Mouse (Mus musculus) lung, postnatal 25 days (tissue): ENCODE results near the gene Ccdc30.

Experiments used
- DNase-seq: peaks from one replicate; pipeline ENCODE4 v3.0.0; 2022; ENCODE audit warnings: low spot score

Ccdc30 gene

DNA sequence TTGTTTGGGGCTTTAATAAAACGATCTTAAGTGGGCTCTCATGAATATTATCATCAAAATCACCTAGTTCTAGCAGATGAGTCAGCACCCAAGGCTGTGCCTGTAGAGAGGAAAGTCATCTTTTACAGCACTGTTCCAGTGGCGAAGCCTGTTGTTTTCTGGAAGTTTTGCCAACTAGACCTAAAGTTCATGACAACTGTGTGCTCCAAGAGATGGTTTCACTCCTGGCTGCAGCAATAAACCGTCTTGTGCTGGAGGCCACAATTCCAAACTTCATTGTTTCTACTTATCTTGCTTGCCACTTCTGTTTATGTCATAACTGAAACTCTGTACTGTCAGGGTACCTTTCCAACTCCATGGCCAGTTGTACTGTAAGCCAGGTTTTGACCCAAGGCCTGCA, 1.9 kb upstream of the Ccdc30 start:
- DNase-seq = no peak

DNA sequence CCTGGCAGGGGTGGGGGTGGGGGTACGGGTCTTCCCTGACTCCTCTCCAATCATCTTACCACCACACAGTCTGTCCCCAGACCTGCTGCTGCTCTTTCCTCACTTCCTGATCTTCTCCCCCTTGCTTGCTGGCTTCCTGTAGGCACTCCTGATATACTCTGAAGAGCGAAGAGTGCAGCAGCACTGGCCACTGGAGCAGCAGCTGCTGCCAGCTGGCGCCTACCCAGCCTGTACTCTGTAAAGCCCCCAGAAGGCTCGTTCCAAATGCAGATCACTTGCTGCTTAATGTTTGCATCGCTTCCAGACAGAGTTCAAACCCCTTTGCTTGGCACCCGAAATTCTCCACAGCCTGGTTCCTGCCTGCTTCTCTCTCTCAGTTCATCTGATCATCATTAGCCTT, 2.5 kb downstream of the Ccdc30 start:
- DNase-seq = no peak

DNA sequence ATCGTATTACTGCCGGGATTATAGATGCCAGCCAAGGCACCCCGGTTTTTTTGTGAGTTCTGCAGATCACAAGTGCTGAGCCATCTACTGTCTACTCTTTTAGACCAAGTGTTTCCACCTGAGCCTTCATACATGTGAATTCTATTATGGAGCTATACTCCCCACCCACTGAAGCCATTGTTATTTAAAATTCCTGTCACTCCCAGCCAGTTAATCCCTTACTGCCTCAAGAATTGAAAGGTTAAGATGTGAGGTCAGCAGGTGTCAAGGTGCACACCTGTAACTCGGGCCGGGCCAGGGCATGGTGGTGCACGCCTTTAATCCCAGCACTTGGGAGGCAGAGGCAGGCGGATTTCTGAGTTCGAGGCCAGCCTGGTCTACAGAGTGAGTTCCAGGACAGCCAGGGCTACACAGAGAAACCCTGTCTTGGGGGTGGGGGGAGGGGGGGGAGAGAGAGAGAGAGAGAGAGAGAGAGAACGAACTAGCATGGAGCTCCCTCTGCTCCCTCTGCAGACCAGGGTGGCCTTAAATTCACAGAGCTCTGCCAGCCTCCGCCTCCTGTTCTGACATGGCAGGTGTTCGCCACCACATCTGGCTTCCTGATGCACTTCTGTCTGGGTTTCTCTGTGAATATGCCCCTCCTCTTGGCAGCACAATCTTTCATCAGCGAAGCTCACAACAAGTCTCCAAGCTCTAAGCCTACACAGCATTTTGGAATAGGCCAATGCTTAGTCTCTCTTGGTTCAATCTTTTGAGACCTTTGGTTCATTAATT, 3.3 kb downstream of the Ccdc30 start:
- DNase-seq = no peak

DNA sequence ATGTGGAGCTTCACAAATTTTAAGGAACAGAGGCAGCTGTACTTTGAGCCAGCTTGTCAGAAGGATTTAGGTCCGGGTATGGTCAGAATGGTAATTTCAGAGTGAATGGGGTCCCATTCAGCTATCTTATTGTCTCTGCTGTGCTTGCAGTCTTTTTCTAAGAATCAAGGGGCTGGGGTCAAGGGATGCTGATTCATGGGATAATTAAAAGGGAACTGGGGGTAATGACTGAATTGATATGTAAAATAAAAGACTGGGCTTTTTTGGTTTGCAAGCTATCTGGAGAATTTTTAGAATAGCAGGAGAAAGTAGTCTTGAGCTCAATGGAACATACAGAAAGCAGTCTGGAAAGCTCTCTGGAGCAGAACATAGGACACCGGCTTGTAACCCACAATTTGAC, 11.9 kb downstream of the Ccdc30 start:
- no peak for DNase-seq

DNA sequence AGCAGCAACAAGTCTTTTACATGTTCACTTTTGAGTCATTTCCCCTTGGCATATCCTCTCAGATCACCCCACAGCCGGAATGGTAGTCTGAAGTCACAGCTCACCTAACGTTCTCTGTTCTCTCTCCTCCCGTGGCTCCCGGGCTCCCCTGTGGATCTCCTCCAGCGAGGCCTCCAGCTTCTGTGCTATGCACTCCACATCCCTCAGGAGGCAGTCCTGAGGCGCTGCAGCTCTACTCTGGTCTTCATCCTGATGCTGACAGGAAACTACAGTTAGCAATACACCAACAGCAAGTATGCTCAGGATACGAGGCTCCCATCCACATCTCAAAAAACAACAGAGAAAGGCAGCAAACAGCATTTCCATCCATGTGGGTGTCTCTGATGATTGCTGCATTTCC, 14.4 kb downstream of the Ccdc30 start:
- no peak for DNase-seq

DNA sequence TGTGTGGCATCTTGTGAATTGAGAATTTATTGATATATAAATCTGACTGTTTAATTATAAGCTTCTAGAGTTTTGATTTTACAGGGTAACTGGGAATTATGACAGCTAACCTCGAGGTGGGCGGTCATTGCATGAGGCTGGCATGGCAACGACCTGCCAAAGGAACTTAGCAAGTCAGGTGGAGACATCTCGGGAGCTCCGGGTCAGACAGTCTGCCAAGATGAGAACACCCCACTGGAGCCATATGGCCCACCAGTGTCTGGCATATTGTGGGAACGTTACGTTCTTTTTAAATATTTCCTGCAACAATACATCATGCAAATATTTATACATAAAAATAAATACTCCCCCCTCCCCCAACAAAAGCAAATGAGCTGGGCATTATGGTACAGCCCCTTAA, 16.6 kb downstream of the Ccdc30 start:
- DNase-seq = no peak

DNA sequence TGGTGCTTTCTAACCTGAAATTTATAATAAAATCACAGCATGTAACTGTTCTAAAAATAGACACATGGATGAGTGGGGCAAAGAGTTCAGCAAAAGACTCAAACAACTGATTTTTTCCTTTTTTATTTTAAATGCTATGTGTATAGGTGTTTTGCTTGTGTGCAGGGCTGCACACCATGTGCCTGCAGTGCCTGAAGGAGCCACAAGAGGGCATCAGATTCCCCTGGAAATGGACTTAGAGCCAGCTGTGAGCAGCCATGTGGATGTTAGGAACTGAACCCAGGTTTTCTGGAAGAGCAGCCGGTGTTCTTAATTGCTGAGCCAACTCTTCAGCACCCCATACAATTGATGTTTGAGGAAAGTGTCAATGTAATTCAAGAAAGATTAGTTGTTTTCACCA, 25.0 kb downstream of the Ccdc30 start:
- no peak for DNase-seq

DNA sequence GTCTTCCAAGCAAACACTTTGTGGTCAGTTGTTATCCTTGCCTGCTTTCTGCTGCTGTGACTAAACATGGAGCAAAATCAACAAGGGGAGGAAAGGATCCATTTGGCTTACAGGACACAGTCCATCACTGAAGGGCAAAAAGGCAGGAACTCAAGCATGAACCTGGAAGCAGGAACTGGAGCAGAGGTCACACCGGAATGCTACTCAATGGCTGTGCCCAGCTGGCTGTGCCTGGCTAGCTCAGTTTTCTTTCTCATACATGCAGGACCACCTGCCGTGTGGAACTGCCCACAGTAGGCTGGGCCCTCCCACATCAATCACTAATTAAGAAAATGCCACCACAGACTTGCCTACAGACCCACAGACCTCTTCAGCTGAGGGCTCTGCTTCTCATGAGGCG, 26.1 kb downstream of the Ccdc30 start:
- no peak for DNase-seq

DNA sequence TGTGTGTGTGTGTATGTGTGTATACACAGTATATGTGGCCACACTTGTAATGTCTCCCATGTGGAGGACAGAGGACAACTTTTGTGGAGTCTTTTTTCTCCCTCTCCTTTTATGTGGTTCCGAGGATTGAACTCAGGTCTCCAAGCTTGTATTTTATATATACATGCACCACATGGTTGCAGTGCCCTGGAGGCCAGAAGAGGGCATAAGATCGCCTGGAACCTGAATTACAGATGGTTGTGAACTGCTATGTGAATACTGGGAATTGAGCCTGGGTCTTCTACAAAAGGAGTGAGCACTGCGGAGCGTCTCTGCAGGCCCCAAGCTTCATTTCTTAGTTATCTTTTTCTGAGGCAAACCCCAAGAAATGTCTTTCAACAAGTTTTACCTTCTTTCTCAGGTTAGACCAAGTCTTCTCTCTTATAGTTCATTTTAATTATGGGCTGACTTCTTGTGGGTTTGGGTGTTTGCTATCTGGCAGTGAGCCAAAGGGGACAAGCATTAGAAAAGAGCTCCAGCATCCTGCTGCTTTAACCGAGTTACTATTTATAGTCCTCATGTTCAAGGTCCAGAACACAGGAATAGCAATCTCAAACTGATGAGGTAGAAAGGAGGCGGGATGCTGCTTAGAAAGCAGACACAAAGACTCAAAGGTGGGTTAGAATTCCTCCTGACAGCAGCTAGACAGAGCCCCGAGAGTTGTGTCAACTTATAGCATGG, 33.7 kb downstream of the Ccdc30 start:
- DNase-seq = no peak

DNA sequence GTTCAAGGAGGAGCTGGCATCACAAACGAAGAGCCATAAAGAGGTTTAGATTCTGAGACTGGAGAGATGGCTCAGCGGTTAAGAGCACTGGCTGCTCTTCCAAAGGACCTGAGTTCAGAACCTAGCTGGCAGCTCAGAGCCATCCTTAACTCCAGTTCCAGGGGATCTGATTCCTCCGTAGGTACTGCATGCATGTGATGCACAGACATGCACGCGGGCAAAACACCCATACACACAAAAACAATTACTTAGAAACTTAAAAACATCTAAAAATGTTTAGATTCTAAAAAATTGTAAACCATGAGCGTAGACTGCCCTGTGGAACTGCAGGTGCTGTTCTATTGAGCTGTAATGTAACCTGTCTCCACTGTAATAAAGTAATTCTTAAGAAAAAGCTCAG, 45.9 kb downstream of the Ccdc30 start:
- no peak for DNase-seq

DNA sequence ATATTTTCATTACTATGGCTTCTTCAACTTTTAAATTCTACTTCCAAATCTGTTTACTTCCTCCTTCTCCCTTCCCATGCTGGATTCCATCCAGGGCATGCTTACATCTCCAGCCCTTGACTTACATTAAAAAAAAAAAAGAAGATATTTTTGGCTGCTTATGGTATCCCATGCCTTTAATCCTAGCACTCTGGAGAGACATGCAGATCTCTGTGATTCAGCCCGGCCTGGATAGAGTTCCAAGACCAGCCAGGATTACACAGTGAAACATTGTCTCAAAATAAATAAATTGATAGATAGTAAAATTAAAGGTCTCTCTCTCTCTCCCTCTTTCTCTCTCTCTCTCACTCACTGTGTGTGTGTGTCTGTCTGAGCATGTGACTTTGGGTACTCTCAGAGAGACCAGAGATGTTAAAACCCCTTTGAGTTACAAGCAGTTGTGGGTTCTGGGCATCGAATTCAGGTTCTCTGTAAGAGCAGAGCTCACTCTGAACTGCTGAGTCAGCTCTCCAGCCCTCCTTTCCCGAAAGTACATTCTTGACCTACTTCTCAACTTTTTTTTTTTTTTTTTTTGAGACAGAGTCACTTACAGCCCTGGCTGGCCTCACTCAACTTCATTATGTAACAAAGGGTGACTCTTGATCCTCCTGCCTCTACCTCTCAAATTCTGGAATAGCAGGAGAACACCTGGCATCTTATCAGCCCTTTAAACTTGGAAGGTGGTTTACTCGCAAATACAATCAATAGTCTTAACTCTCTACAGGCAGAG, 48.4 kb downstream of the Ccdc30 start:
- DNase-seq = peak; percentile 44

DNA sequence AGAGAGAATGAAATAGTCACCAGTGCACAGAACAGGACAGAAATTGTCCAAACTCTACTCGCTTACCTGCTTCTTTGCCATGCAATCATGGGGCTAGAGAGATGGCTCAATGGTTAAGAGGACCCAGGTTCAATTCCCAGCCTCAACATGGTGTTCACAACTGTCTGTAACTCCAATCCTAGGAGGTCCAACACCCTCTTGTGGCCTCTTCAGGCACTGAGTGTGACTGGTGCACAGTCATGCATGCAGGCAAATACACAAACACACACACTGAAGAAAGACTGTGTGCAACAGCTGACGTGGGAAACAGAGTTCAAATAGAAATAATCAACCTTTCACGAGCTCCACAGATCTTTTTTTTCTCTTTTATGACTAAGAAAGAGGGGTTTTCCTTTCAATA, 53.1 kb downstream of the Ccdc30 start:
- no peak for DNase-seq

DNA sequence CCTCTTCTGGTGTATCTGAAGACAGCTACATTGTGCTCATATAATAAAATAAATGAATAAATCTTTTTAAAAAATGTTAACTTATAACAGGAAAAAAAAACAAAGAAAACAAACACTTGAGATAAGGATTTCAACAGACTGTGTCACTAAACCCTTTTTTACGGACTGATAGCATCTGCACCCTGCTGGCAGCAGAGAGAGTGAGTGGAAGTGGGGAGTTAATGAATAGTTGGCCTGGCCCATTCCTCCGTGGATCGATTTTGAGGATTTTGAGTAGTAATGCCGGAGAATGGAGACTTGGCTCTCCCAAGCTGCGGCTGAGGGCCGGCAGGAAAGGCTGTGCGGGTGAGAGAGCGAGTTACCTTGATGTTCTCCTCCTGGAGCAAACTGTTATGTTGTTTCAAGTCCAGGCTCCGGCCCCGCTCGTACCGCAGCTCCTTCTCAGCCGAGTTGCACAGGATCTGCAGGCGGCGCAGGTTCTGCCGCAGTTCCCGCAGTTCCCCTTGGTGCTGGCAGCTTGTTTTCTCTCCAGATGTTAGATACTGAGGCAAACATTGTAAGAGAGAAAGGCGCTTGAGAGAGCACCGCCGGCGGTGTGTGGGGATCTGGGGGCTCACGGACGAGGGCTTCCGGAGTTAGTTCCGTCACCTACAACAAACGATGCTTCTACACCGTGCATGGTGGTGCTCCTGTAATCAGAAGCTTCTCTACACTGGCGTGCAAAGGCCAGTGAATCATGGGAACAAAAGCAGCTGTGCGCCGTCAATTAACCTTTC, 55.9 kb downstream of the Ccdc30 start:
- no peak for DNase-seq

DNA sequence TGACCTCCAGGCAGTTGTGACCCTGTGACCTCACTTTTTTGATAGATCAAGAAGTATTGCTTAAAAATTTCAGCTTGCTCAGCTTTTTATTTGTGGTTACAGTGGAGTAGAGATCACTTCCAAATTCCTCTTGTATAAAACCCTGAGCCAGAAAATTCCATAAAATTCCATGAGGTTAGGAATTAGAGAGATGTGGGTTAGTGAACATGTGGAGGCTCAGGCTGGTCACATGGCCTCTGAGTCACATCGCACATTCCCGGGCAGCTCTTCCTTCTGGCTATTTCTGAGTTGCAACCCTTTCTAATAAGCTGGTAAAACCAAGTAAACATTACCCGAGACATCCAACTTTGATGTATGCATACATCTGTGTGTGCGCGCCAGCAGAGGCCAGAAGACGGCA, 69.8 kb downstream of the Ccdc30 start:
- no peak for DNase-seq

DNA sequence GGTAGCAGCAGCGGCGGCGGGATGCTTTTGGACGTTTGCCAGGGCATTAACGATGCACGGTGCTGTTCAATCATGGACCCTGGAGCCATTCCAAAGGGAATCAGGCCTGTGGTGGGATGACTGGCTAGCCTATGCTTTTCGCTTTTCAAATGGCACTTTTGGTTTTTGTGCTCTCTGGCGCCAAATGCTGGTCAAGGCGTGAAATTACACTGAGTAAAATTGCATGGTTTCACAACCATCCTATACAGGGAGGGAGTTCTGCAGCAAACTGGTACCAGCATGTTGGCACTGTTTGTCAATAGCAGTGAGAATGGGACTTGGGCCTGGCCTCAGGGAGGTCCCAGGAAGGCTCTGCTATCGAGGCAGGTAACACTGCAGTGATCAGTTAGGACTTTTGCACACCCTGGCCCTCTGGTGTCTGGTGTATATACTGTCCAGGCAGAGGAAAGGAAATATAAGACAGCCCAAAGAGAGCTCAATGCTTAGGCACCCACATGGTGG, 76.4 kb downstream of the Ccdc30 start:
- DNase-seq = peak; percentile 25

DNA sequence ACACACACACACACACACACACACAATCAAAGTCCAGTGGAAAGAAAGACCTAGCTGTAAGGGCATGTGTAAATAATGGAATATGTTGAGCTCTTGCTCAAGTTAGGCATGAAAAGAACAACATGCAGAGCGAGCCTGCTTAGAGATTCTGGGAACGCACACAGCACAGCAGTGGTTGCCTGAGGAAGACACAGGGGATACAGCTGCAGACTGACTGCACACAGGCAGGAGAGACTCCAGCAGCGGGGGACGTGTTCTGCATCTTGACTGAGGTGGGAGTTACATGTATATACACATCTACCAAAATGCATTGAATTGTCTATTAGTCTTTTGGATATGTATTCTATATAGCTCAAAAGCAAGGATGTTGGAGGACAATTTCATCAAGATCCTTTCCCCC, 76.9 kb downstream of the Ccdc30 start:
- no peak for DNase-seq

DNA sequence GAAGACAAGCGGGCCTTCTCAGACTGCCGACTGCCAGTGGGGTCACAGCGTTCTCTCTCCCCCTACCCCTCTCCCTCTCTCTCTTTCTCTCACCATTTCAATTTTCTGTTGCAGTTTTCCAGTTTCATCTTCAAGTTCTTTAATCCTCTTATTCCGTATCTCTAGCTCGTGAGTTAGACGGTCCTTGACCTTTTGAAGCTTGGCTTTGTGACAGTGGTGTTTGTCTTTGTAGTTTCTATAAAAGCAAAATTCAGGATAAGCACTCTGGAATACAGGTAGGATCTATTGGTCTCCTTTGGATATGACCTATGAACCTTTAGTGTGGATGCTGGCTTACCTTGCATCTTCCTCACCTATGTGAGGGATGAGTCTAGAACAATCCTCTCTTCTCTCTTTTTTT, 81.8 kb downstream of the Ccdc30 start:
- DNase-seq = no peak

DNA sequence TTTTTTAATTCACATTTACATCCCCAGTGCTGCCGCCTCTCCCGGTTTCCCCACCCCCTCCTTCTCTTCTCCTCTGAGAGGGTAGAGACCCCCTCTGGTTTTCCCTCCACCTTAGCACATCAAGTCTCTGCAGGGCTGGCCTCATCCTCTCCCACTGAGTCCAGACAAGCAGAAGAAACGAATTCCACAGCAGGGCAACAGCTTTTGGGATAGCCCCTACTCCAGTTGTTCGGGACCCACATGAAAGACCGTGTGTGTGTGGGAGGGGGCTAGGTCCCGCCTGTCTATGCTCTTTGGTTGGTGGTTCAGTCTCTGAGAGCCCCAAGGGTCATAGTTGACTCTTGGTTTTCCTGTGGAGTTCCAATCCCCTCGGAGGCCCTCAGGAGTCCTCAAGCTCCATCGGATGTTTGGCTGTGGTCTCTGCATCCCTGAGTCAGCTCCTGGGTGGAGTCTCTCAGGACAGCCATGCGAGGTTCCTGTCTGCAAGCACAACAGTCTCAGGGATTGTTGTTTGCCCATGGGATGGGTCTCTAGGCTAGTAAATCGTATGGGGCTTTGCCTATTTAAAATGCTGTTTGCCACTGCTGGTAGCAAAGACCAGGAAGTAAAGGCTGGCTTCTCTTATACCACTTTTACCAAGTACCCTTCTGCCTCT, 94.3 kb downstream of the Ccdc30 start:
- no peak for DNase-seq

DNA sequence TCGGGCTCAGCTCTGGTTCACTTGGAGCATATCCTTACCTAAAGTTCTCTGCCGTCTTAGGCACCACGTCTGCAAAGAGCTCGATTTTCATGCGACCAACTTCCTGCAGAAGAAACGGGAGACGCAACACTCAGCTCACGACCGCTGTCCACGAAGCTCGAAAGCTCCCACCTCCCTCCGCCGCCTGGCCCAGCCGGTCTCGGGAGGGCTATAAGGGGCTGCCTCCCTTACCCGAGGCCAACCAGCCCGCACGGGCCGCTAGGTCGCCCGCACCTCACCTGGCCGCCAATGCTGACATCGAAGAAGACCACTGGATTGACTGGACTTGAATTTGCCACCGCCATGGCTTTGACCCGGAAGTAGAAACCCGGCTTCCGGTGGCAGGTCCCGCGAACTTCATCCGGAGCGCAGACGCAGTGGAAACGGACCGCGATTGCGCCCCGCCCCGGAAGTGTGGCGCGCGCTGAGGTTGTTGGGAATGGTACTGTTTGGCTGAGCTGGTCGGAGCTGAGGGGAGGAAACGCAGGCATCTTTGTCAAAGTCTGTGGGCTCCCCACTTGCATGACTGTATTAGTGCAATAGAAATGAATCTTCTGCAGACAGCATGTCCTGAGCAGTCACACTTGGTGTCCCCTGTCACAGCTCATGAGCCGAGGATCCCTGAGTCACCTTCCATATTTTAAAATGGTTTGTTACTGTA, 95.0 kb downstream of the Ccdc30 start, which contains the start of gene Ppih:
Gene Ppih, minus strand, starts transcription at position 416 of the 700 bp plus-strand sequence.
- DNase-seq = peak; percentile 96

DNA sequence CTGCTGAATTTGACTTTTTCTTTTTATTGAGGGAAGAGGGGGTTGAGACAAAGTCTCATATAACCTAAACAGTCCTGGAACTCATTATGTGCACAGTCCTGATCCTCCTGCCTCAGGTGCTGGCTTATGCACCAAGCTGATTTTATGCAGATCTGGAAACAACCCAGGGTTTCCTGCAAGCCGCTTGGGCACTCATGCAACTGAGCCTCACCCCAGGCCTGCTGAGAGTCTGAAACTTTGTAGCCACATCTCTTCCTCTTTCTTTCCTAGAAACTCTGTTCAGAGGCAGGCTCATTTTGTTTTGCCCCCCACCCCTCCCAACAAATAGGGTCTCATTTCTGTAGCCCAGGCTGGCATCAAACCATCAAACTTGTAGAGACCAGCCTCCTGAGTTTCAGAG, 101.6 kb downstream of the Ccdc30 start:
- no peak for DNase-seq

DNA sequence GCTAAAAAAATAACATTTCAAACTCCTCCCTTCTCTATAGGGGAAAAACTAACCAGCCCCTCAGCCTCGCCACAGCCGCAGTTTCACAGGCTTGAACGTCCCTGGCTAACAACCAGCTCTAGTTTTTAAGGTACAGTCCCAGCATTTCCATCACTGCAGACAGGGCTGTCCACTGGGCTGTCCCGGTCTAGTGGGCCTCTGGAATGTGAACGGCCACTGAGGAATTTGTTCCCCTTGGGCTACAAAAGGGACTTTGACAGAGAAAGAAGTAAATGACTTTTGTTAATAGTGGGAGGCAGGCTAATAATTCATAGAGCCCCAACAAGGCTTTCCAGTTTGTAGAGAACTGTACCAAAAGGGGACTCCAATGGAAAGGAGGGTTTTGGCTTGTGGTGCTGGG, 109.9 kb downstream of the Ccdc30 start:
- no peak for DNase-seq
